Mouse (Mus musculus) heart, adult 8-10 months (tissue): ENCODE results near the gene Slc18a2. TPM values are rescaled to one million over a fixed set of nuclear protein-coding genes. Genes with fewer than 3 reads are reported as not detected.
A peak's percentile ranks its signal among the peaks of the same experiment; 100 is the strongest.

Experiments
- DNase-seq: peaks from one replicate; pipeline ENCODE4 v3.0.0; 2022; ENCODE audit warnings: low spot score
- total RNA-seq, 4 experiments: library from RNA; stranded (reverse); gene quantifications; 2 replicates each; pipeline ENCODE4 v1.2.4; 2022

The Slc18a2 gene
- total RNA-seq: under 1 TPM; 0.69 to 0.97 (median 0.92) TPM

GRCm38 (mm10) chr19:59260718-59261442, at the start of gene Slc18a2:
Gene Slc18a2 (plus strand): TSS chr19:59260896.
- no peak for DNase-seq

GRCm38 (mm10) chr19:59216891-59217290, 43.8 kb upstream of the Slc18a2 start:
- no peak for DNase-seq

GRCm38 (mm10) chr19:59218991-59219390, 41.7 kb upstream of the Slc18a2 start, which contains the start of gene Kcnk18:
Gene Kcnk18 (plus strand): TSS chr19:59219214.
- no peak for DNase-seq

- no peak for DNase-seq
Measured at GRCm38 (mm10) chr19:59221131-59221530, 39.6 kb upstream of the Slc18a2 start.

- no peak for DNase-seq
Measured at GRCm38 (mm10) chr19:59228376-59228775, 32.3 kb upstream of the Slc18a2 start.

GRCm38 (mm10) chr19:59232786-59233185, 27.9 kb upstream of the Slc18a2 start:
- DNase-seq: no peak

- DNase-seq: no peak
Measured at GRCm38 (mm10) chr19:59235001-59235400, 25.7 kb upstream of the Slc18a2 start.

GRCm38 (mm10) chr19:59236046-59236445, 24.6 kb upstream of the Slc18a2 start:
- DNase-seq: no peak

GRCm38 (mm10) chr19:59238630-59239029, 22.1 kb upstream of the Slc18a2 start:
- DNase-seq: no peak

- DNase-seq: peak; percentile 76
Measured at GRCm38 (mm10) chr19:59239124-59239817, 21.4 kb upstream of the Slc18a2 start.

GRCm38 (mm10) chr19:59241987-59242386, 18.7 kb upstream of the Slc18a2 start:
- DNase-seq: peak; percentile 3

GRCm38 (mm10) chr19:59243057-59243456, 17.6 kb upstream of the Slc18a2 start:
- DNase-seq: no peak

GRCm38 (mm10) chr19:59248144-59248543, 12.6 kb upstream of the Slc18a2 start:
- DNase-seq: no peak

- no peak for DNase-seq
Measured at GRCm38 (mm10) chr19:59248553-59249286, 12.0 kb upstream of the Slc18a2 start.

- no peak for DNase-seq
Measured at GRCm38 (mm10) chr19:59252651-59253050, 8.0 kb upstream of the Slc18a2 start.

- DNase-seq: no peak
Measured at GRCm38 (mm10) chr19:59259633-59260032, 1.1 kb upstream of the Slc18a2 start.

GRCm38 (mm10) chr19:59261604-59262003, 908 bp downstream of the Slc18a2 start:
- DNase-seq: no peak

GRCm38 (mm10) chr19:59263171-59263570, 2.5 kb downstream of the Slc18a2 start:
- no peak for DNase-seq

- no peak for DNase-seq
Measured at GRCm38 (mm10) chr19:59264838-59265532, 4.3 kb downstream of the Slc18a2 start.

- no peak for DNase-seq
Measured at GRCm38 (mm10) chr19:59265907-59266306, 5.2 kb downstream of the Slc18a2 start.

- DNase-seq: no peak
Measured at GRCm38 (mm10) chr19:59267417-59267963, 6.8 kb downstream of the Slc18a2 start.
